Mouse (Mus musculus) embryo, embryonic 11 days (tissue): Measurements from ENCODE around the gene Tpt1.
"Not testable (repeated sequence)": the region's sequence is repeated elsewhere in the genome, so short reads cannot be mapped to it uniquely, and the experiment has no call there.

Experiments
- DNase-seq: peaks from one replicate; pipeline ENCODE4 v3.0.0-alpha.2; 2015

Gene Tpt1

GRCm38 (mm10) chr14:75844867-75845697 lies at the start of gene Tpt1:
Gene Tpt1 (plus strand): TSS chr14:75845093.
- peak; percentile 98 for DNase-seq

DNA sequence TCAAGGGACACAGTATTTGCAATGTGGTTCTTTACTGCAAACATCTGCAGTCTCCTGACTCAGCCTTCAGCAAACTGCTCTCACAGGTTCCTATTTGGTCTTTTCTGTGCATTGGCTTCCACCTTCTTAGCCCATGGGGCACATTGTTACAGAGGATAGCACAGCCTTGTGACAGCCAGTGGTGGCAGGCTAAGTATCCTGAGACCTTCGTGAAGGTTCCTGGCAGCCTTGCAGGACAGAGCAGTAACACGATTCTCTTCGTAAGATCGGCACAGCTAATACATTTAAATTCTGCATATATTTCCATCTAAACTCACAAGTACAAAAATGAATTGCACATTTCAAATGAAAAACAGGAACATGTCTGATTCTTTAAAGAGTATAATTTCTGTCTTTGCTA lies 49.0 kb upstream of the Tpt1 start:
- no peak for DNase-seq

DNA sequence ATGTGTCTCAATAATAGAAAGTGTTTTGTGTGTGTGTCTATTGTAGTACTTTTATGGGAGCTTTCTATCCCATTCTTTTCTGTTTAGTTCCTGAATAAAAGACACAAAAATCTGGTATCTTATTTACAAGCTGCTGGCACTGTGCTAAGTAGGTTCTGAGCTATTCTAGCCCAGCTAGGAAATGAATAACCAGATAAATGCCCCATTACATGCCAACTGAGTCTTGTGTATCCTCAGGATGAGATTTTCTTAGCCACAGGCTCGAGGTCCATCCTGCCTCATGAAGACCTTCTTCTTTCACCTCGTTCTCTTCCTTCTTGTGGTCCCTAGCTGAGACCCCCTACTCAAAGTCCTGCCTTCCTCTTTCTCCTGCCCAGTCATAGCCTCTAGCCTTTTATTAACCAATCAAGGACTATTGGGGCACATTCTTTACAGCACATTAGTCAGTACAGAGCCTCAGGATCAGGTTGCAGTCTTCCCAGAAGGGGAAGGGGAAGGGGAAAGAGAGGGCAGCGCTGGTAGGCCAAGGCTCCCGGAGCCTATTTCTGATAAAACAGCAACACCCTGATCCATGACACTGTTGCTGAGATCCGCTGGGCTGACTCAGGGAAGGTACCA lies 47.0 kb upstream of the Tpt1 start:
- peak; percentile 21 for DNase-seq

GRCm38 (mm10) chr14:75807800-75808199 lies 37.1 kb upstream of the Tpt1 start:
- DNase-seq, result no peak

- no peak for DNase-seq
Measured at GRCm38 (mm10) chr14:75809931-75810330, 35.0 kb upstream of the Tpt1 start.

GRCm38 (mm10) chr14:75818528-75818927 lies 26.4 kb upstream of the Tpt1 start:
- no peak for DNase-seq

- DNase-seq, result no peak
Measured at GRCm38 (mm10) chr14:75819341-75819740, 25.6 kb upstream of the Tpt1 start.

GRCm38 (mm10) chr14:75820007-75820406 lies 24.9 kb upstream of the Tpt1 start:
- no peak for DNase-seq

DNA sequence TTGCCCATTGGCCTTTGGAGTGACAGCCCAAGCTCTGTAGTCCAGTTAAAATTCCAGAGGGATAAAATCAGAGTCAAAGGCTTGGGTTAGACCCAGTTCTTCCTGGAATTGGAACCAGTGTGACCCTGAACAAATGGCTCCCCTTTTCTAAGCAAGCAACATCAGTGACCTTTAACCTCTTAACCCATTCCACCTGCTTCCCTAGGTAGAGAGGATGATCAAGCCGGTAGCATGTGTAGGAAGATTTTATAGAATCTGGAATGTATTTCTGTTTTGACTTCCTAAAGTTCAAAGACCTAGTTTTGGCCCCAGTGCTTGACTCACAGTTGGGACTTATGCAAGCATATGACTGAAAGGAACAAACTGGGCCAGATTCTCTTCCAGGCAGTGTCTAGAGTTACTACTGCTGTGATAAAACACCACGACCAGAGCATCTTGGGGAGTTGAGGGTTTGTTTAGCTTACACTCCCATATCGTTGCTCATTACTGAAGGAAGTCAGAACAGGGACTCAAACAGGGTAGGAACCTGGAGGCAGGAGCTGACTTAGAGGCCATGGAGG lies 18.0 kb upstream of the Tpt1 start:
- no peak for DNase-seq

DNA sequence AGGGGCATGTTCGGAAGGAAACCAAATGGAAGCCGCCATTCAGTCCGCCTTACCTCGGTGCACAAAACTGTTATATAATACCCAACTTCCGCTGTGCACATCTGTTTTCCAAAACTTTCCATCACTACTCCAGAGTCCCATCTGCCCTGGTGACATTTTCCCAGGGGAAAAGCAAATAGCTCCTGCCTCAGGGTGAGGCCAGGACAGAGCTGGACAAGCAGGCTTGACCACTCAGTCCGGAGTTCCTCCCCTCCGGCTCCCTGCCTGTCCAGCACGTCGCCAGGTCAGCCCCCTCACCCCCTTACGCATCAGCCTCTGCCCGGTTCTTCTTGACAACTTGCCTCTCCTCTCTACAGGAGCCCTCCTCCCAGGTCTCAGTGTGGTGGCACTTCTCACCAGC lies 16.7 kb upstream of the Tpt1 start:
- no peak for DNase-seq

DNA sequence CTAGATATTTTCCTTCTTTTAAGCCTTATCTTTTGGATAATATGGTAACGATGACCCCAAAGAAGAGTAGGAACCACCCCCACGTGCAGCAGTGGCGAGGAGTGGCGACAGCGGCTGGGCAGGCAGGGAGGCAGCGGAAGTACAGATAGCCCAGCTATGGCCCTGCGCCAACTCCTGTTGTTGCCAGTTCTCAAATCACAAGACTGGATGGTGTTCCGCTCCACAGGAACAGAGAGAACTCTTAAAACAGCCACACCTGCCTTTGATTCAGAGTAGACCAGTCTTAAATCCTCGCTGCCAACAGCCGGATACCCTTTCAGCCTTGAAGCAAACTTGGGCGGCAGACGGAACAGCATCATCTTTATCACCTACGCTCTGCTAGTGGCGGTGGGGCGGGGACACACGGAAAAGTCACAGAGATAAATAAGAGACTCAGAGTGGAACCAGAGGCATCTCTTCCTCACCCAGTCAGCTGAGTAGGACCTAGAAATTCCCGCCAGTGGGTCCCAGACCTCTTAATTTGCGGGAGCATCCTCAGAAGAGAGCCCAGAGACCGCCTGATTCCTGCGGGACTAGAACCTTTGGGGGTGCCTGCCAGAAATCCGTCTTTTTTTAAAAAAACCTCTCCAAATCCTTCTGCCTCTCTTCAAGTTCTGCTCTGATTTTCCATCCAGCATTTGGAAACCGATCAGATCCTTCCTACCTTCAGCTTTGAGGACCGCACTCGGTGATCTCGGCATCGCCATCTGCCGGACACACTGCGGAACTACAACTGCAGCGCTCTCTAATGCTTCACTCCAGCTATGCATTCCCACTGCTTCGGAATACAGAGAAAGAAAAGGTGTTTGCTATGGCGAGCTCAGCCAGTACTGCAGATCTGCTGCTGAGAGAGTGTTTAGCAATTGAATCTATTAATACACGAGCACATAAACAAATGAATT lies 15.8 kb upstream of the Tpt1 start:
- peak; percentile 84 for DNase-seq

- DNase-seq, result not testable (repeated sequence)
Measured at GRCm38 (mm10) chr14:75829817-75830216, 15.1 kb upstream of the Tpt1 start.

DNA sequence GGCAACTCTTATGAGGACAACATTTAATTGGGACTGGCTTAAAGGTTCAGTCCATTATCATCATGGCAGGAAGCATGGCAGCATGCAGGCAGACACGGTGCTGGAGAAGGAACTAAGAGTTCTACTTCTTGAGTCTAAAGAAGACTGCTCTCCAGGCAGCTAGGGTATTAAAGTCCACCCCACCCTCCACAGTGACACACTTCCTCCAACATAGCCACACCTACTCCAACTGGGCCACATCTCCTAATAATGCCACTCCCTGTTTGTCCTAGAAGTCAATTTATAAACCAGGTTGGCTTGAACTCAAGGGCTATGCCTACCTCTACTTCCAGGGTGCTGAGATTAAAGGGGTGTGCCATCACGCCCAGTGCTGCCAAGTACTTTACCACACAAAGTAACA lies 12.9 kb upstream of the Tpt1 start:
- no peak for DNase-seq

DNA sequence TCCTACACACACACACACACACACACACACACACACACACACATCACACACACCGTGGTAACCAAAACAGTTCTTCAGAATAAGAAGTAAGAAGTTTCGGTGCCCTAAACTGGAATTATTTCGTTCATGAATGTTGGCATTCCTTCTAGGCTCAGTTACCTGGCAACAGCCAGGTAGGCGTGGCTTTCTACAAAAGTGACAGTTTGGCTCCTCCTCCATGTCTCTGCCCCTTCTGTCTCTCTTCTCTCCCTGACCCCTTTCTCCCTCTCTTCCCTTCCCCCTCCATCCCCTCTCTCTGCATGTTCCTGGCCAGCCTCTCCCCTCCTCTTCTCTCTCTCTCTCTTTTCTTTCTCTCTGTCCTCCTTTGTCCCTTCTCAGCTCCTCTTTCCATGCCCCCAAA lies 11.9 kb upstream of the Tpt1 start:
- DNase-seq, result peak; percentile 56

DNA sequence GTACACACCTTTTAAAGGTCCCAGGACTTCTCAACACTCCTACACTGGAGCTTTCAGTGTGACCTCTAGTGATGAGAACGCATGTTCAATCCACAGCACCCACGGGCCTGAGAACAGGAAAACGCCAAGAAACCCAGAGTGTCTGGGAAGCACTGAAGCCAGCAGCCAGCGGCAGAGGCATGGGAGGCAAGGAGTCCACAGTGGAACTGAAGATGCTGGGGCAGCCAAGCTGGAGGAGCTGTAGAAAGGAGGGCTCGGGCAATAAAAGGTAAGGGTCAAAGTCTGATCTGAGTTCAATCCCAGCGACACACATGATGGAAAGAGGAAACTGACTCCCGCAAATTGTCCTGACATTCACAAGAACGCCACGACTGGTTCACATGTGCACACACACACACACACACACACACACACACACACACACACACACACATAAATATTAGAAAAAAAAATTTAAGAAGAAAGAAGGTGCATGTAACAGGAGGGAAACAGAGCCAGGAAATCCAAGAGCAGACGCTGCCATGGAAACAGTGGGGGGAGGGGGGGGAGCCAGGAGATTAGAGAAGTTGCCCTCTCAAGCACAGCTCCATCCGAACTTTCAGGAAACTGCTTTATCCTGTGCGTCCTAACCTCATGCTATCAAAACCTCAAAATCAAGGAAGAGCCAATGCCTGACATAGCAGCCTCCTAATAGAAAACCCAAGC lies 11.2 kb upstream of the Tpt1 start:
- DNase-seq, result peak; percentile 44

DNA sequence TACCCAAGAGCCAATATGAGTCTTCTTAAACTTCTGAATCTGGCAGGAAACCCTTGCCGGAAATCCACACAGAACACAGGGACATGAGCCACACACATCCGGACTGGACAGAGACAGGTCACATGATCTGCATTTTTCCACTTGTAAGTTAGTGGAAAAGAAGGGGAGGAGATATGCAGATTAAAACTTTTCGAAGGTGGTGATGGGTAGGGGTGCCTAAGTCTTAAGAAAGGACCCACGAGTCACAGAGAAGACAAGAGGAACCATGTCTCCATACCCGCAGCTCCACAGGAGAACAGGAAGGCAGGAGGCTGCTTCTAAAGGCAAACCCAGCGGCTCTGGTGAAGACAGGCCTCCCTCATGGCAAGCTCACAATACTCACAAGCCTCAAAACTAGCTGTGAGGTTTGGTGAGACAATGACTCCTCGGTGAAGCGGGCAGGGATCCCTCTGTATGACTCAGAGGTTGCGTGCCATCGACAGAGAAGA lies 10.6 kb upstream of the Tpt1 start:
- DNase-seq, result peak; percentile 91

- DNase-seq, result peak; percentile 75
Measured at GRCm38 (mm10) chr14:75834739-75835381, 10.0 kb upstream of the Tpt1 start.

GRCm38 (mm10) chr14:75836579-75836978 lies 8.3 kb upstream of the Tpt1 start:
- DNase-seq, result no peak

GRCm38 (mm10) chr14:75837048-75837916 lies 7.6 kb upstream of the Tpt1 start:
- peak; percentile 53 for DNase-seq

DNA sequence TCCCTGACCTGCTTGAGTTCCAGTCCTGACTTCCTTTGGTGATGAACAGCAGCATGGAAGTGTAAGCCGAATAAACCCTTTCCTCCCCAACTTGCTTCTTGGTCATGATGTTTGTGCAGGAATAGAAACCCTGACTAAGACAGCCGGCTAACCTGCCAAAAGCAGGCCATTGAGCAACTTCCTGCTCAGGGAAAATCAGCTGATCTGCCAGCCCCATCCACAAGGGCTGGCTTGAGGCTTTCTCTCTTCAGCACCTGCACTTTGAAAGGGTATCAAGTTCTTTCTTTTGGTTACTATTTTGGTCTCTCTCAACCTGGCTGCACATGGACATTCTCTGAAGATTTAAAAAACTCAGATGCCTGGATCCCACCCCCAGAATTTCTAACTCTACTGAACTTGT lies 3.1 kb upstream of the Tpt1 start:
- not testable (repeated sequence) for DNase-seq
